Mouse (Mus musculus): Measurements from ENCODE around the gene 2310022A10Rik. TPM values are rescaled to one million over a fixed set of nuclear protein-coding genes. Genes with fewer than 3 reads are reported as not detected.

Gene 2310022A10Rik
- total and polyA plus RNA-seq, 2 experiments from 2014 or later: 8.7 to 28.1 TPM

- no peaks in the 10 kb centered on the region for H3K27me3 ChIP-seq (ENCODE audit: insufficient read depth, low read length)
- H3K4me3 ChIP-seq (ENCODE audit: low read depth, low read length): no peak overlapping the region
- peaks cover 6% of the 10 kb centered on the region; the same call in 1 of the 2 replicates for H3K4me1 ChIP-seq (ENCODE audit: insufficient read depth)
- H3K36me3 ChIP-seq (ENCODE audit: insufficient read depth): no peaks in the 10 kb centered on the region
- no peak overlapping the region for H3K27ac ChIP-seq (ENCODE audit: low read depth, low read length)
- no peaks in the 10 kb centered on the region for H3K9me3 ChIP-seq (ENCODE audit: low read length)
- no peak for TF ChIP-seq CTCF (IDR thresholded peaks at IDR 0.05; ENCODE audit: low read depth)
- no peak overlapping the region for H3K4me2 ChIP-seq (ENCODE audit: low read depth)
- ATAC-seq (no peak), DNase-seq (no peak)
- H3K9ac ChIP-seq: no peak overlapping the region
- 91% methylated on average over 4 of the region's 4 CpGs for WGBS
Observed at GRCm38 (mm10) chr7:27590088-27590487, 37.1 kb downstream of the 2310022A10Rik start.

- Histone ChIP-seq H3K27me3 (ENCODE audit: insufficient read depth, low read length) (no peaks in the 10 kb centered on the region), H3K9me3 (ENCODE audit: low read length) (no peaks in the 10 kb centered on the region), H3K4me2 (ENCODE audit: low read depth) (peak overlapping the region; percentile 50), H3K9ac (0 out of 2 replicates have a peak overlapping the region, but pooled peaks have one; percentile 45), H3K4me3 (ENCODE audit: low read depth, low read length) (peak overlapping the region; percentile 72), H3K36me3 (ENCODE audit: insufficient read depth) (no peaks in the 10 kb centered on the region), H3K4me1 (ENCODE audit: insufficient read depth) (peaks cover 6% of the 10 kb centered on the region; the same call in 1 of the 2 replicates), H3K27ac (ENCODE audit: low read depth, low read length) (peak overlapping the region; percentile 74; the same call in 1 of the 2 replicates)
- 69% methylated on average over 4 of the region's 4 CpGs for WGBS
- TF ChIP-seq CTCF (IDR thresholded peaks at IDR 0.05; ENCODE audit: low read depth): peak; percentile 29
- DNase-seq (no peak), ATAC-seq (no peak)
Observed at GRCm38 (mm10) chr7:27590566-27591213, 37.7 kb downstream of the 2310022A10Rik start.

GRCm38 (mm10) chr7:27591266-27592216 lies 38.5 kb downstream of the 2310022A10Rik start, which contains the start of gene Akt2:
Gene Akt2, plus strand, starts transcription at chr7:27591552.
- H3K4me3 ChIP-seq (ENCODE audit: low read depth, low read length): peak within 1 kb of the TSS; percentile 72
- WGBS: under 1% methylated on average over 51 of the region's 71 CpGs
- peak; percentile 96 for ATAC-seq

GRCm38 (mm10) chr7:27592217-27592929 lies 39.3 kb downstream of the 2310022A10Rik start:
- Histone ChIP-seq H3K4me3 (ENCODE audit: low read depth, low read length) (peak overlapping the region; percentile 72), H3K27ac (ENCODE audit: low read depth, low read length) (peak overlapping the region; percentile 97), H3K9me3 (ENCODE audit: low read length) (no peaks in the 10 kb centered on the region), H3K36me3 (ENCODE audit: insufficient read depth) (no peaks in the 10 kb centered on the region), H3K9ac (peak overlapping the region; percentile 82), H3K4me2 (ENCODE audit: low read depth) (peak overlapping the region; percentile 73), H3K27me3 (ENCODE audit: insufficient read depth, low read length) (no peaks in the 10 kb centered on the region), H3K4me1 (ENCODE audit: insufficient read depth) (peaks cover 6% of the 10 kb centered on the region; the same call in 1 of the 2 replicates)
- no peak for TF ChIP-seq CTCF (IDR thresholded peaks at IDR 0.05; ENCODE audit: low read depth)
- ATAC-seq: peak; percentile 46
- 3% methylated on average over 17 of the region's 17 CpGs for WGBS
- DNase-seq: no peak

More at GRCm38 (mm10) chr7:27591266-27592216, 38.5 kb downstream of the 2310022A10Rik start, which contains the start of gene Akt2:
- Histone ChIP-seq H3K4me2 (ENCODE audit: low read depth) (peak within 1 kb of the TSS; percentile 73), H3K9ac (peak within 1 kb of the TSS; percentile 82), H3K9me3 (ENCODE audit: low read length) (no peaks in the 10 kb centered on the region), H3K4me1 (ENCODE audit: insufficient read depth) (peaks cover 6% of the 10 kb centered on the region; the same call in 1 of the 2 replicates), H3K27ac (ENCODE audit: low read depth, low read length) (peak within 1 kb of the TSS; percentile 97), H3K27me3 (ENCODE audit: insufficient read depth, low read length) (no peaks in the 10 kb centered on the region), H3K36me3 (ENCODE audit: insufficient read depth) (no peaks in the 10 kb centered on the region)
- peak; percentile 42 for TF ChIP-seq CTCF (IDR thresholded peaks at IDR 0.05; ENCODE audit: low read depth)
- peak; percentile 97 for DNase-seq

GRCm38 (mm10) chr7:27592934-27593645 lies 40.1 kb downstream of the 2310022A10Rik start:
- no peak for TF ChIP-seq CTCF (IDR thresholded peaks at IDR 0.05; ENCODE audit: low read depth)
- peak overlapping the region; percentile 72 for H3K4me3 ChIP-seq (ENCODE audit: low read depth, low read length)
- peaks cover 6% of the 10 kb centered on the region; the same call in 1 of the 2 replicates for H3K4me1 ChIP-seq (ENCODE audit: insufficient read depth)
- no peaks in the 10 kb centered on the region for H3K36me3 ChIP-seq (ENCODE audit: insufficient read depth)
- H3K9ac ChIP-seq: peak overlapping the region; percentile 82; the same call in 1 of the 2 replicates
- H3K27ac ChIP-seq (ENCODE audit: low read depth, low read length): no peak overlapping the region
- no peak for ATAC-seq
- peak overlapping the region; percentile 73 for H3K4me2 ChIP-seq (ENCODE audit: low read depth)
- H3K27me3 ChIP-seq (ENCODE audit: insufficient read depth, low read length): no peaks in the 10 kb centered on the region
- 74% methylated on average over 12 of the region's 12 CpGs for WGBS
- no peaks in the 10 kb centered on the region for H3K9me3 ChIP-seq (ENCODE audit: low read length)
- no peak for DNase-seq

Measured in forebrain, postnatal 0 days (tissue).